Mouse (Mus musculus): ENCODE measurements around the gene Tmtc1.

DNA sequence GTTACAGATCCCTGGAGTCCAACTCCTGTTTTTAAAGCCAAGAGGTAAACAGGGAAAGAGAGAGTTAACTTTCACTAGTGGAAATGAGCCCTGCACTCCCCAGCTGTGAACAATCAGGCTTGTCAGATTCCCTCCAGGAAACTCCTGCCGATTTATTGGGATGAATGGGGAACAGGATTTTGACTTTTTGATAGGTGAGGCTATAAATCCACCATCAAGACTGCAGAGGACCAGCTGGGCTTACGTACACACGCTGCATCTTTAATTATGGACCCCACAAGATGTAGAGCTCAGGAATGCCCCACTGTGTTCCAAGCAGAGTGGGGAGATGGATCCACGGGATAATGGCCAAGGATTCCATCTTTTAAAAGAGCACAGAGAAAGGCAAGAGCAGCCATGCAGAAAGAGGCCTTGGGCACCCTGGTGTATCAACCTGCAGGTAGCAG is 77.1 kb downstream of the Tmtc1 start:
- TF ChIP-seq POLR2A (IDR thresholded peaks at IDR 0.05; ENCODE audit: extremely low read depth, insufficient read depth, low read length): no peak
- no peak for TF ChIP-seq CTCF (IDR thresholded peaks at IDR 0.05; ENCODE audit: low read depth, low read length)

Data from liver, adult 2 months (tissue).